Mouse (Mus musculus) forebrain, embryonic 14.5 days (tissue): ENCODE results near the gene Sfxn5. TPM values are rescaled to one million over a fixed set of nuclear protein-coding genes. Genes with fewer than 3 reads are reported as not detected.

Experiments used
- ATAC-seq: fragments of 200-750 bp; cut with Nextera tagmentation; 2 replicates; pipeline ENCODE4 v1.8.0; 2017; ENCODE audit warnings: mild to moderate bottlenecking, moderate library complexity
- DNase-seq: peaks from one replicate; pipeline ENCODE4 v3.0.0-alpha.2; 2015; ENCODE audit warnings: low spot score
- H3K27ac ChIP-seq: fragments of 300-500 bp; sonication (generic); 2 replicates; pipeline ENCODE4 v1.5.1; 2014; ENCODE audit warnings: low read depth, mild to moderate bottlenecking, control low read depth, low read length, moderate library complexity
- H3K27me3 ChIP-seq: fragments of 300-500 bp; sonication (generic); replicated peaks from 2 replicates; pipeline ENCODE4 v1.6.1; 2014; ENCODE audit warnings: low read length, control low read depth, mixed read lengths; ENCODE audit not compliant: control insufficient read depth, insufficient read depth
- H3K36me3 ChIP-seq: fragments of 300-500 bp; sonication (generic); 2 replicates; pipeline ENCODE4 v1.6.1; 2014; ENCODE audit warnings: low read length, control low read depth; ENCODE audit not compliant: control insufficient read depth, insufficient read depth
- H3K4me1 ChIP-seq: fragments of 300-500 bp; sonication (generic); 2 replicates; pipeline ENCODE4 v1.6.1; 2014; ENCODE audit warnings: antibody characterized with exemption, low read length, control low read depth; ENCODE audit not compliant: control insufficient read depth, insufficient read depth
- H3K4me2 ChIP-seq: fragments of 300-500 bp; sonication (generic); 2 replicates; pipeline ENCODE4 v1.6.1; 2014; ENCODE audit warnings: mild to moderate bottlenecking, control low read depth, low read length
- H3K4me3 ChIP-seq: fragments of 300-500 bp; sonication (generic); 2 replicates; pipeline ENCODE4 v1.5.1; 2014; ENCODE audit warnings: low read depth, low read length, control low read depth
- H3K9ac ChIP-seq: fragments of 300-500 bp; sonication (generic); 2 replicates; pipeline ENCODE4 v1.6.1; 2014; ENCODE audit warnings: mild to moderate bottlenecking, low read length, control low read depth, moderate library complexity
- H3K9me3 ChIP-seq: fragments of 300-500 bp; sonication (generic); replicated peaks from 2 replicates; pipeline ENCODE4 v1.6.1; 2016; ENCODE audit warnings: low read length, control low read depth, mixed read lengths; ENCODE audit not compliant: control insufficient read depth
- WGBS: fragments of 180-500 bp; shearing (Covaris S2); extraction: QIAGEN DNeasy Blood & Tissue Kit; methylation state at CpG from one replicate; pipeline ENCODE4 v1.1.7; 2014; 5-methylcytosine and 5-hydroxymethylcytosine counted together
- polyA plus RNA-seq: library from polyadenylated mRNA; unstranded; fragments of >200 nt; fragmentation: Nextera tagmentation; extraction: Ambion mirVana; gene quantifications from 2 replicates; pipeline ENCODE4 v1.2.1, GENCODE M21; 2014

The Sfxn5 gene
- polyA plus RNA-seq, 1 experiment from 2014 or later: 15.2 TPM

GRCm38 (mm10) chr6:85356682-85357465 lies 23.7 kb upstream of the Sfxn5 start:
- Histone ChIP-seq H3K27me3 (no peaks in the 10 kb centered on the region), H3K27ac (no peak overlapping the region), H3K4me1 (no peaks in the 10 kb centered on the region), H3K4me3 (no peak overlapping the region), H3K9ac (no peak overlapping the region), H3K4me2 (no peak overlapping the region), H3K36me3 (no peaks in the 10 kb centered on the region), H3K9me3 (no peaks in the 10 kb centered on the region)
- ATAC-seq (no peak), DNase-seq (no peak)
- 60% methylated on average over 4 of the region's 4 CpGs for WGBS

DNA sequence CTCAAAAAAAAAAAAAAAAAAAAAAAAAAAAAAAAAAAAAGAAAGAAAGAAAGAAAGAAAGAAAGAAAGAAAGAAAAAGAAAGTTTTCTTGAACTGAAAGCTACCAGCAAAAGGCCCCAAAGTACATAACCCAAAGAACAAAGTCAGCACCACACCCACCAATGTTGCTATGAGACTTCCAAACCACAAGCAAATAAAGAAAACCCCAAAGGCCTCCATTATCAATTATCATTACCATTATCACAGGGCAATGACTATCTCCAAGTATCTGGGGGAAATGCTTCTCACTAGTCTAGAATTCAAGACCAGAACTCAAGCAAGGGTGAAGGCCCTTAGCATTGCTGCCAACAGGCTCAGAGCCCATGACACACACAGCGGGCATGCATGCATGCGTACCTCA lies 22.5 kb upstream of the Sfxn5 start:
- H3K4me2 ChIP-seq: no peak overlapping the region
- ATAC-seq: no peak
- H3K4me1 ChIP-seq: no peaks in the 10 kb centered on the region
- H3K9ac ChIP-seq: no peak overlapping the region
- H3K9me3 ChIP-seq: no peaks in the 10 kb centered on the region
- no peaks in the 10 kb centered on the region for H3K36me3 ChIP-seq
- DNase-seq: no peak
- H3K4me3 ChIP-seq: no peak overlapping the region
- no peak overlapping the region for H3K27ac ChIP-seq
- no peaks in the 10 kb centered on the region for H3K27me3 ChIP-seq
- WGBS: 100% methylated on average over 2 of the region's 2 CpGs

GRCm38 (mm10) chr6:85354709-85355108 lies 21.5 kb upstream of the Sfxn5 start:
- H3K4me1 ChIP-seq: no peaks in the 10 kb centered on the region
- no peak overlapping the region for H3K4me2 ChIP-seq
- no peak overlapping the region for H3K27ac ChIP-seq
- DNase-seq (no peak), ATAC-seq (no peak)
- H3K9ac ChIP-seq: no peak overlapping the region
- WGBS: 54% methylated on average over 6 of the region's 6 CpGs
- no peaks in the 10 kb centered on the region for H3K36me3 ChIP-seq
- no peaks in the 10 kb centered on the region for H3K9me3 ChIP-seq
- H3K27me3 ChIP-seq: no peaks in the 10 kb centered on the region
- no peak overlapping the region for H3K4me3 ChIP-seq

GRCm38 (mm10) chr6:85353706-85354105 lies 20.5 kb upstream of the Sfxn5 start:
- ATAC-seq (no peak), DNase-seq (no peak)
- Histone ChIP-seq H3K9ac (no peak overlapping the region), H3K36me3 (no peaks in the 10 kb centered on the region), H3K4me3 (no peak overlapping the region), H3K27ac (no peak overlapping the region), H3K27me3 (no peaks in the 10 kb centered on the region), H3K4me1 (no peaks in the 10 kb centered on the region), H3K9me3 (no peaks in the 10 kb centered on the region), H3K4me2 (no peak overlapping the region)
- 65% methylated on average over 3 of the region's 3 CpGs for WGBS

- Histone ChIP-seq H3K36me3 (0 out of 2 replicates have a peak, but pooled peaks cover 9% of the 10 kb centered on the region), H3K27ac (no peak overlapping the region), H3K4me1 (no peaks in the 10 kb centered on the region), H3K9me3 (no peaks in the 10 kb centered on the region), H3K4me2 (no peak overlapping the region), H3K9ac (no peak overlapping the region), H3K4me3 (no peak overlapping the region), H3K27me3 (no peaks in the 10 kb centered on the region)
- 94% methylated on average over 1 of the region's 1 CpGs for WGBS
- ATAC-seq (no peak), DNase-seq (no peak)
These were observed 16.9 kb upstream of the Sfxn5 start for GRCm38 (mm10) chr6:85350157-85350556.

GRCm38 (mm10) chr6:85349246-85349645 lies 16.0 kb upstream of the Sfxn5 start:
- ATAC-seq (no peak), DNase-seq (no peak)
- no peaks in the 10 kb centered on the region for H3K9me3 ChIP-seq

GRCm38 (mm10) chr6:85348133-85348532 lies 14.9 kb upstream of the Sfxn5 start:
- H3K9ac ChIP-seq: no peak overlapping the region
- 89% methylated on average over 11 of the region's 11 CpGs for WGBS
- no peak for DNase-seq
- H3K4me1 ChIP-seq: no peaks in the 10 kb centered on the region
- H3K4me2 ChIP-seq: no peak overlapping the region
- no peaks in the 10 kb centered on the region for H3K9me3 ChIP-seq
- no peak overlapping the region for H3K27ac ChIP-seq
- no peak overlapping the region for H3K4me3 ChIP-seq
- H3K27me3 ChIP-seq: no peaks in the 10 kb centered on the region
- ATAC-seq: no peak
- 0 out of 2 replicates have a peak, but pooled peaks cover 9% of the 10 kb centered on the region for H3K36me3 ChIP-seq

More at GRCm38 (mm10) chr6:85349246-85349645, 16.0 kb upstream of the Sfxn5 start:
- Histone ChIP-seq H3K27me3 (no peaks in the 10 kb centered on the region), H3K4me1 (no peaks in the 10 kb centered on the region), H3K36me3 (0 out of 2 replicates have a peak, but pooled peaks cover 9% of the 10 kb centered on the region), H3K4me2 (no peak overlapping the region), H3K9ac (no peak overlapping the region), H3K4me3 (no peak overlapping the region), H3K27ac (no peak overlapping the region)
- 82% methylated on average over 7 of the region's 7 CpGs for WGBS

DNA sequence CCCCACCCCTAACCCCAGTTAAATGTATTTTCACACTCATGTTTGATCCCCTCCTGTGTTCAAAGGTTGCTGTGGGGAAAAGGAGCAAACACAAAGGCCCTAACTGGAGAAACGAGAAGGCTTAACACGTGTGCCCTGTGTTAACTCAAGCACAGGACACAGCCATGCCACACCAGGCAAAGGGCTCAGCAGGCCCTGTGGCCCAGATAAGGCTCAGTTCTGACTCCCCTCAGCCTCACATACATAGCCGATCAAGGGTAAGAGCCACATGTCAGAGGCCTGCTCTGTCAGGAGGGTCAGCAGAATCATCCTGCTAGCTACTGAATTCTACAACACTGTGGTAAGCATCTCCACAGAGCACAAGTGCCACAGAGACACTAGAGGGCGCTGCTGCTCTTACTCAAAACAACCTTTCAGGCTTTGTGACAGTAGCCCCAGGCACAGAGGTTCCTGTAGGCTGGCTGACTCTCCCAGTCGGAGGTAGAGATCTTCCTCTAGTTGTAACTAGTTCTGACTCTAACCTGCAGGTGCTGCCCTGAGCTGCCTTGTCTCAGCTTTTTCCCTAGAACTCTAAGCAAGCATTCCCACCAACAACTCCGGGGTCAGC lies 12.9 kb upstream of the Sfxn5 start:
- Histone ChIP-seq H3K9me3 (no peaks in the 10 kb centered on the region), H3K4me1 (no peaks in the 10 kb centered on the region), H3K27ac (no peak overlapping the region), H3K36me3 (0 out of 2 replicates have a peak, but pooled peaks cover 11% of the 10 kb centered on the region), H3K4me3 (no peak overlapping the region), H3K4me2 (no peak overlapping the region), H3K27me3 (no peaks in the 10 kb centered on the region), H3K9ac (no peak overlapping the region)
- DNase-seq: peak; percentile 95
- 45% methylated on average over 6 of the region's 6 CpGs for WGBS
- ATAC-seq: peak; percentile 89

DNA sequence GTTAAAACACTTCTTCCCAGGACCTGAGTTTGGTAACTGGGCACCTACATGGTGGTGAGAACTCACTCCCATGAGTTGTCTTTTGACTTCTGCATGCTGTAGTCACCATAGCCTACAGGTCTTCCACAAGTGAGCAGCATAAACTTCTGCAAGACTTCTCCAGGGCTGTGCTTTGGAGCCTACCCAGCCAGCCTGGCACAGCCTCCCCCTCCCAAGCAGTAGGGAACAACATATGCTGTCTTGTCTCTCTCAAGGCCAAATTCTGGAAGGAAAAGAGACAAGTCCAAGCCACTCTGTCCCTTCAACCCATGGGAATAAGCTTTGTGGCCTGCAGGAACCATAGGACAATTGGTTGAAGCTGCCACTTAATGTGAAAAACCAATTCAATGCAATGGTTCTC lies 11.7 kb upstream of the Sfxn5 start:
- H3K27ac ChIP-seq: no peak overlapping the region
- no peaks in the 10 kb centered on the region for H3K27me3 ChIP-seq
- no peak for ATAC-seq
- H3K36me3 ChIP-seq: 0 out of 2 replicates have a peak, but pooled peaks cover 15% of the 10 kb centered on the region
- no peak for DNase-seq
- H3K4me3 ChIP-seq: no peak overlapping the region
- no peak overlapping the region for H3K4me2 ChIP-seq
- H3K9ac ChIP-seq: no peak overlapping the region
- no peaks in the 10 kb centered on the region for H3K9me3 ChIP-seq
- no peaks in the 10 kb centered on the region for H3K4me1 ChIP-seq
